Mouse (Mus musculus) CH12.LX (cell line): ENCODE results near the gene Arl15. TPM values are rescaled to one million over a fixed set of nuclear protein-coding genes. Genes with fewer than 3 reads are reported as not detected.

ENCODE experiments used
- DNase-seq: peaks from one replicate; pipeline ENCODE4 v3.0.0-alpha.2; 2013; ENCODE audit errors: extremely low read depth
- H3K27ac ChIP-seq: 2 replicates; pipeline ENCODE4 v1.5.1; 2012; ENCODE audit warnings: low read depth, mild to moderate bottlenecking, control low read depth, moderate library complexity; ENCODE audit not compliant: insufficient read depth
- H3K27me3 ChIP-seq: replicated peaks from 2 replicates; pipeline ENCODE3; 2012; ENCODE audit warnings: inconsistent platforms
- H3K36me3 ChIP-seq, 2 experiments: replicated peaks in 1 of 2; 2 replicates each; pipeline versions ENCODE3 to v1.6.1; 2012; ENCODE audit warnings: inconsistent platforms in 1 of 2, low read length in 1 of 2, mild to moderate bottlenecking in 1 of 2, mixed read lengths in 1 of 2, moderate library complexity in 1 of 2; ENCODE audit not compliant: control insufficient read depth in 1 of 2, insufficient read depth in 1 of 2
- H3K4me1 ChIP-seq, 2 experiments: 2 replicates each; pipeline ENCODE4 v1.6.1; 2012; ENCODE audit warnings: inconsistent platforms in 1 of 2, moderate library complexity in 1 of 2; ENCODE audit not compliant: insufficient read depth in 2 of 2, control insufficient read depth in 1 of 2
- H3K4me2 ChIP-seq: 2 replicates; pipeline ENCODE4 v1.6.1; 2012; ENCODE audit warnings: low read depth, mild to moderate bottlenecking, control low read depth; ENCODE audit not compliant: poor library complexity, insufficient read depth, severe bottlenecking
- H3K4me3 ChIP-seq, 3 experiments: fragments of 150-350 bp in 1 of 3; sonication (generic) in 1 of 3; replicated peaks in 1 of 3; 2 replicates each; pipeline versions ENCODE3 to v1.5.1; 2011 to 2012; ENCODE audit warnings: low read depth in 2 of 3, low read length in 2 of 3, mild to moderate bottlenecking in 2 of 3, moderate library complexity in 2 of 3, control low read depth in 1 of 3, improper control_type of control experiment in 1 of 3, inconsistent platforms in 1 of 3, mixed read lengths in 1 of 3; ENCODE audit not compliant: poor library complexity in 1 of 3
- H3K79me2 ChIP-seq: replicated peaks from 2 replicates; pipeline ENCODE4 v1.6.1; 2012; ENCODE audit warnings: mild to moderate bottlenecking, moderate library complexity; ENCODE audit not compliant: control insufficient read depth, poor library complexity, insufficient read depth, severe bottlenecking; ENCODE audit errors: extremely low read depth
- H3K9ac ChIP-seq: 2 replicates; pipeline ENCODE4 v1.6.1; 2012; ENCODE audit warnings: low read depth, mild to moderate bottlenecking, control low read depth, moderate library complexity; ENCODE audit not compliant: insufficient read depth
- H3K9me3 ChIP-seq: replicated peaks from 2 replicates; pipeline ENCODE3; 2012; ENCODE audit warnings: low read length, inconsistent platforms, mixed read lengths
- CHD2 ChIP-seq: IDR thresholded peaks from 2 replicates; pipeline ENCODE4 v1.6.1; 2011; ENCODE audit warnings: low read length, improper control_type of control experiment
- E2F4 ChIP-seq: IDR thresholded peaks from 2 replicates; pipeline ENCODE4 v1.6.1; 2011; ENCODE audit warnings: low read depth, low read length, improper control_type of control experiment; ENCODE audit not compliant: insufficient replicate concordance
- GABPA ChIP-seq: IDR thresholded peaks from 2 replicates; pipeline ENCODE4 v1.6.1; 2012; ENCODE audit warnings: low read depth, low read length, improper control_type of control experiment, inconsistent platforms; ENCODE audit not compliant: insufficient replicate concordance
- JUN ChIP-seq: IDR thresholded peaks from 2 replicates; pipeline ENCODE4 v1.6.1; 2011; ENCODE audit warnings: low read depth, mild to moderate bottlenecking, low read length, improper control_type of control experiment, moderate library complexity; ENCODE audit not compliant: insufficient read depth
- KAT2A ChIP-seq: IDR thresholded peaks from 2 replicates; pipeline ENCODE4 v1.6.1; 2012; ENCODE audit warnings: low read length, improper control_type of control experiment, inconsistent platforms; ENCODE audit not compliant: insufficient replicate concordance
- MAX ChIP-seq: IDR thresholded peaks from 2 replicates; pipeline ENCODE4 v1.6.1; 2011; ENCODE audit warnings: low read length, improper control_type of control experiment
- MAZ ChIP-seq: IDR thresholded peaks from 2 replicates; pipeline ENCODE4 v1.6.1; 2012; ENCODE audit warnings: low read depth, mild to moderate bottlenecking, inconsistent platforms, low read length, improper control_type of control experiment, moderate library complexity
- NELFE ChIP-seq: IDR thresholded peaks from 2 replicates; pipeline ENCODE4 v1.6.1; 2011; ENCODE audit warnings: low read depth, low read length, improper control_type of control experiment
- NRF1 ChIP-seq: IDR thresholded peaks from 2 replicates; pipeline ENCODE4 v1.6.1; 2014; ENCODE audit warnings: low read depth, mild to moderate bottlenecking, inconsistent platforms, low read length, improper control_type of control experiment, moderate library complexity
- PAX5 ChIP-seq: IDR thresholded peaks from 2 replicates; pipeline ENCODE4 v1.6.1; 2012; ENCODE audit warnings: low read length, inconsistent platforms, mixed read lengths
- POLR2A ChIP-seq: IDR thresholded peaks from 2 replicates; pipeline ENCODE4 v1.6.1; 2011; ENCODE audit warnings: low read depth, mild to moderate bottlenecking, improper control_type of control experiment, low read length
- POLR2AphosphoS2 ChIP-seq: IDR thresholded peaks from 2 replicates; pipeline ENCODE4 v1.6.1; 2011; ENCODE audit warnings: low read depth, low read length, improper control_type of control experiment
- RAD21 ChIP-seq: IDR thresholded peaks from 2 replicates; pipeline ENCODE4 v1.6.1; 2011; ENCODE audit warnings: low read depth, mild to moderate bottlenecking, low read length, improper control_type of control experiment, moderate library complexity
- TCF12 ChIP-seq: IDR thresholded peaks from 2 replicates; pipeline ENCODE4 v1.6.1; 2014; ENCODE audit warnings: low read depth, mild to moderate bottlenecking, inconsistent platforms, low read length, improper control_type of control experiment
- USF1 ChIP-seq: IDR thresholded peaks from 2 replicates; pipeline ENCODE4 v1.6.1; 2014; ENCODE audit warnings: low read depth, mild to moderate bottlenecking, inconsistent platforms, low read length, improper control_type of control experiment
- USF2 ChIP-seq: conservative IDR thresholded peaks from 2 replicates; pipeline ENCODE4 v1.6.1; 2011; ENCODE audit warnings: low read depth, low read length, improper control_type of control experiment
- ZMIZ1 ChIP-seq: IDR thresholded peaks from 2 replicates; pipeline ENCODE4 v1.6.1; 2012; ENCODE audit warnings: low read depth, mild to moderate bottlenecking, inconsistent platforms, low read length, improper control_type of control experiment
- dilution Hi-C: fragments of 300-500 bp; cut with MboI; formaldehyde crosslinking; loops from 2 replicates; pipeline ENCODE4 v1.14.3; 2020; ENCODE audit warnings: low sequenced_read_pairs; ENCODE audit not compliant: extremely low pct_unique_long_range_greater_than_20kb, extremely low pct_ligation_motif_present
- in situ Hi-C: fragments of 300-500 bp; cut with MboI; formaldehyde crosslinking; loops from 3 replicates; pipeline ENCODE4 v1.14.3; 2019; ENCODE audit warnings: low sequenced_read_pairs, low pct_ligation_motif_present, low pct_unique_long_range_greater_than_20kb, mixed read lengths
- polyA plus RNA-seq: library from polyadenylated mRNA; unstranded; fragments of >175 nt; gene quantifications from 2 replicates; pipeline ENCODE4 v1.2.1, GENCODE M21; 2012; ENCODE audit warnings: low read depth; ENCODE audit not compliant: insufficient read length
- total RNA-seq, 2 experiments: library from RNA; depleted of rRNA; stranded (reverse); fragments of 300-350 nt in 1 of 2; fragments of >200 nt in 1 of 2; gene quantifications; 2 replicates each; pipeline ENCODE4 v1.2.3; 2012 to 2014

Arl15 gene
- total and polyA plus RNA-seq, 3 experiments: 2.2 to 5.2 (median 4.8) TPM

- Histone ChIP-seq H3K4me2 (no peak overlapping the region), H3K79me2 (no peaks in the 10 kb centered on the region), H3K4me1 (no peaks in the 10 kb centered on the region), H3K9ac (no peak overlapping the region), H3K27me3 (no peaks in the 10 kb centered on the region), H3K27ac (no peak overlapping the region), H3K4me3 (no peak overlapping the region), H3K36me3 (peaks cover 0 to 2% of the 10 kb centered on the region in 2 experiments), H3K9me3 (no peaks in the 10 kb centered on the region)
- TF ChIP-seq KAT2A (no peak), USF1 (no peak), MAX (no peak), ZMIZ1 (no peak), CHD2 (no peak), NELFE (no peak)
- DNase-seq: no peak
- in situ Hi-C loops: no loop called here
- dilution Hi-C loops: no loop called here
Measured at GRCm38 (mm10) chr13:113901001-113901545, 106.8 kb downstream of the Arl15 start.

- peaks cover 0 to 2% of the 10 kb centered on the region in 2 experiments for H3K36me3 ChIP-seq
- no peak overlapping the region for H3K4me3 ChIP-seq
- no peaks in the 10 kb centered on the region for H3K79me2 ChIP-seq
- no peaks in the 10 kb centered on the region for H3K27me3 ChIP-seq
- no peak for DNase-seq
- no peak overlapping the region for H3K9ac ChIP-seq
- H3K27ac ChIP-seq: no peak overlapping the region
- H3K4me1 ChIP-seq: no peaks in the 10 kb centered on the region
- H3K4me2 ChIP-seq: no peak overlapping the region
- in situ Hi-C loops: no loop called here
- dilution Hi-C loops: no loop called here
- TF ChIP-seq CHD2 (no peak), POLR2A (no peak), KAT2A (no peak), RAD21 (no peak), POLR2AphosphoS2 (no peak), MAZ (no peak), E2F4 (no peak), GABPA (no peak), USF2 (no peak), USF1 (no peak), ZMIZ1 (no peak), NELFE (no peak), PAX5 (no peak), NRF1 (no peak), TCF12 (no peak), JUN (no peak)
- TF ChIP-seq, all 38 proteins: peak for 0
- no peaks in the 10 kb centered on the region for H3K9me3 ChIP-seq
Measured at GRCm38 (mm10) chr13:113903255-113903654, 109.0 kb downstream of the Arl15 start.
